Mouse (Mus musculus) stomach, embryonic 16.5 days (tissue): ENCODE measurements around the gene Ptgir. TPM values are rescaled to one million over a fixed set of nuclear protein-coding genes. Genes with fewer than 3 reads are reported as not detected.

ENCODE experiments used
- ATAC-seq: fragments of 200-750 bp; cut with Nextera tagmentation; 2 replicates; pipeline ENCODE4 v1.8.0; 2017; ENCODE audit warnings: moderate number of reproducible peaks, moderate TSS enrichment; ENCODE audit not compliant: insufficient read depth, low FRiP score
- H3K27ac ChIP-seq: fragments of 300-500 bp; sonication (generic); 2 replicates; pipeline ENCODE4 v1.5.1; 2014; ENCODE audit warnings: low read length
- H3K27me3 ChIP-seq: fragments of 300-500 bp; sonication (generic); 2 replicates; pipeline ENCODE4 v1.6.1; 2014; ENCODE audit warnings: low read length, control low read depth, mixed read lengths; ENCODE audit not compliant: control insufficient read depth, insufficient read depth
- H3K36me3 ChIP-seq: fragments of 300-500 bp; sonication (generic); 2 replicates; pipeline ENCODE4 v1.6.1; 2014; ENCODE audit warnings: low read length; ENCODE audit not compliant: control insufficient read depth, insufficient read depth
- H3K4me1 ChIP-seq: fragments of 300-500 bp; sonication (generic); 2 replicates; pipeline ENCODE4 v1.6.1; 2014; ENCODE audit warnings: low read length, control low read depth, mixed read lengths; ENCODE audit not compliant: control insufficient read depth, insufficient read depth
- H3K4me2 ChIP-seq: fragments of 300-500 bp; sonication (generic); 2 replicates; pipeline ENCODE4 v1.6.1; 2014; ENCODE audit warnings: low read depth, low read length, mixed read lengths
- H3K4me3 ChIP-seq: fragments of 300-500 bp; sonication (generic); replicated peaks from 2 replicates; pipeline ENCODE4 v1.5.1; 2014; ENCODE audit warnings: mild to moderate bottlenecking, low read length
- H3K9ac ChIP-seq: fragments of 300-500 bp; sonication (generic); 2 replicates; pipeline ENCODE4 v1.6.1; 2014; ENCODE audit warnings: low read length
- H3K9me3 ChIP-seq: fragments of 300-500 bp; sonication (generic); replicated peaks from 2 replicates; pipeline ENCODE4 v1.6.1; 2016; ENCODE audit warnings: low read length, control low read depth; ENCODE audit not compliant: control insufficient read depth
- WGBS: fragments of 180-500 bp; shearing (Covaris S2); extraction: QIAGEN DNeasy Blood & Tissue Kit; methylation state at CpG from one replicate; pipeline ENCODE4 v1.1.7; 2014; 5-methylcytosine and 5-hydroxymethylcytosine counted together
- polyA plus RNA-seq: library from polyadenylated mRNA; unstranded; fragments of >200 nt; fragmentation: Nextera tagmentation; extraction: Ambion mirVana; gene quantifications from 2 replicates; pipeline ENCODE4 v1.2.1, GENCODE M21; 2015

Ptgir gene
- polyA plus RNA-seq, 1 experiment from 2014 or later, result 3.2 TPM

GRCm38 (mm10) chr7:16940292-16940691 lies 34.0 kb downstream of the Ptgir start:
- H3K27ac ChIP-seq, result peak overlapping the region; percentile 76

DNA sequence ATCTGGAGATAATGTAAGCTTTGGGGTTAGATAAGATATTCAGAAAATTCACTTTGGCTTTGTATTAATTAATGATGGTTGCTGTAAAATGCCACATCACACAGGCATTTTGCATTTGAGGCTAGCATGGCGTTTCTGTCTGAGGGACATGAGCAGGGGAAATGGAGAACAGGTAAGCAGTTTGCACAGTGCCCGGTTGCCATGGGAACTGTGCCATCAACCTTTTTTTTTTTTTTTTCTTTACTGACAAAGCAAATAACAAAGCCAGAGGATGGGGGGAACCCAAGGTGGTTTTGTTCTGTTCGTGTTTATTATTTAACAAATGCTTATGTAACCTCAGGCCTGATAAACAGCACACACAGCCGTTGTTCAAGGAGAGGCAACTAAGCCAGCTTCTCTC lies 36.6 kb downstream of the Ptgir start:
- Histone ChIP-seq H3K9me3 (no peaks in the 10 kb centered on the region), H3K27me3 (peaks cover 25% of the 10 kb centered on the region), H3K9ac (no peak overlapping the region), H3K36me3 (no peaks in the 10 kb centered on the region), H3K4me3 (no peak overlapping the region), H3K4me1 (peaks cover 42% of the 10 kb centered on the region), H3K4me2 (no peak overlapping the region), H3K27ac (no peak overlapping the region; the same call in 1 of the 2 replicates)
- no peak for ATAC-seq
- WGBS, result 46% methylated on average over 4 of the region's 4 CpGs

More at GRCm38 (mm10) chr7:16940292-16940691, 34.0 kb downstream of the Ptgir start:
- WGBS, result 21% methylated on average over 7 of the region's 7 CpGs
- Histone ChIP-seq H3K4me1 (peaks cover 17% of the 10 kb centered on the region), H3K36me3 (no peaks in the 10 kb centered on the region), H3K9ac (no peak overlapping the region), H3K27me3 (peaks cover 6% of the 10 kb centered on the region), H3K4me3 (no peak overlapping the region), H3K4me2 (peak overlapping the region; percentile 0), H3K9me3 (no peaks in the 10 kb centered on the region)
- peak; percentile 27; the same call in 1 of the 2 replicates for ATAC-seq

DNA sequence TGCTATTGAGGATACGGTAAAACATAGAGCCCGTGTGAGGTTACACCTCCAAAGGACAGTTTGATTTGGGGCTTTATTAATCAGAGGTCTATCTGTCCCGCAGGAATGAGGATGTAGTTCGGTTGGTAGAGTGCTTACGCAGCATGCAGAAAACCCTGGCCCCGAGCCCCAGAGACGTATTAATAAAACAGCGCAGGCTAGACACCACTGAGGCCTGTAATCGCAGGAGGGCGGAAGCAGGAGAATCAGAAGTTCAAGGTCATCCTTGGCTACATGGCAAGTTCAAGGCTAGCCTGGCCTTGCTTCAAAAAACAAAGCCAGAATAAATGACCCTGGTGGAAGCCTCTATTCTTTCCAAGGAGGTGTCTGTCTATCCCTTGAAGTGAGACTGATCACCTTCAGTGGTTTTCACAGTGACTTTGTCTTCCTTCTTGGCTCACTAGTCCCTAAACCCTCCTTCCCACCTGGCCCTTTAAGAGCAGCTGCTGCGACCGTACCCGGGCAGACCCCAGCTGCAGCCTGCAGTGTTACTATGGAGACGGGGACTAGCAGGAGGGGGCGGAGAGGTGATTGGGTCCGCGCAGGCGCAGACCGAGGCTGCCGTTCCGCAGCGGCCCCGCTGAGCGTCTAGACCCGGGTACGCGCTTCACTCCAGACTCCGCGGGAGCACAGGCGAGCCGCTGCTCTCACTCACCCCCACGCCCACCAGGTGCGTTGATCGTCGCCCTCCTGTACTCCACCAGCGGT lies 37.9 kb downstream of the Ptgir start, which contains the start of gene Pnmal2:
Gene Pnmal2, plus strand, starts transcription at position 622 of the 747 bp plus-strand sequence.
- Histone ChIP-seq H3K9me3 (no peaks in the 10 kb centered on the region), H3K36me3 (no peaks in the 10 kb centered on the region), H3K4me2 (peak within 1 kb of the TSS; percentile 87), H3K27me3 (peaks cover 27% of the 10 kb centered on the region), H3K9ac (peak within 1 kb of the TSS; percentile 84), H3K27ac (no peak within 1 kb of the TSS), H3K4me1 (peaks cover 48% of the 10 kb centered on the region), H3K4me3 (peak within 1 kb of the TSS; percentile 70)
- WGBS, result 13% methylated on average over 36 of the region's 36 CpGs
- ATAC-seq, result peak; percentile 85

DNA sequence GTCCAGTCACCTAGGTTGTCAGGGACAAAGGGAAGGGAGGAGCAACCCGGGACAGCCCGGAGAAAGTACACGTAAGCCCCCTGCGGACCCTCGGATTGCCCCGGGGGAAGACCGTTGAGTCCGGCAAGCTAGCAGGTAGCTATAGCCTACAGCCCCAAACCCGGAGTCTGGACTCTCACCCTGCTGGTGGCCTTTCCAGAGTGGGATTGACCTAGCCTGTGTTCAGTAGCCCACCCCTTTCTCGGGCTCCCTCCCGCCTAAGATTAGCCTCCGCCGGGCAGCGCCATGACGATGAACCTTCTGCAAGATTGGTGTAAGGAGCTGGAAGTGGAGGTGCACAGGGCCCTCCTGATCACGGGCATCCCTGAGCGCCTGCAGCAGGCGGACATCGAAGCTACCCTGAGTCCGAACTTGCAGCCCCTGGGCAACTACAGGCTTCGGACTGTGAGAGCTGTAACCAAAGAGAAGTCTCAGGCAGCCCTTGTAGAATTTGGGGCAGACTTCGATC lies 38.6 kb downstream of the Ptgir start:
- Histone ChIP-seq H3K4me1 (peaks cover 53% of the 10 kb centered on the region), H3K27ac (no peak overlapping the region)

DNA sequence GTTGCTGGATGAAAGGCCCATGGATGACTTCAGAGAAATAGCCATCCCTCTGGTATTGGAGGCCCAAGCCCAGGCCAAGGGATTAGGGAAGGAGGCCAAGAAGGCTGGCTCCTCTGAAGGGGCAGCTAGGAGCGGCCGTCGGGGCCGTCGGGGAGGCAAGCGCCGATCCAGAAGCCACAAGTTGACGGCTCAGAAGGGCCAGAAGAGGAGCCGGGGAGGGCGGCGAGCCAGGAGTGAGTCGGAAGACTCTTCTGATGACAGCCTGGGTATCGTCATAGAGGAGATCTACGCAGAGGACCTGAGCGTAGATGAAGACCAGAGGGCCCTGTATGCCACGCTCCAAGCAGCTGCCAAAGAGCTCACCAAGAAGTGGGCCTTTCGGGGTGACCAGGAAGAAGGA lies 39.1 kb downstream of the Ptgir start:
- peak overlapping the region; percentile 70 for H3K4me3 ChIP-seq
- peaks cover 53% of the 10 kb centered on the region for H3K4me1 ChIP-seq
- H3K27me3 ChIP-seq, result peaks cover 27% of the 10 kb centered on the region
- peak overlapping the region; percentile 84 for H3K9ac ChIP-seq
- peak overlapping the region; percentile 87 for H3K4me2 ChIP-seq
- no peaks in the 10 kb centered on the region for H3K9me3 ChIP-seq
- 30% methylated on average over 17 of the region's 17 CpGs for WGBS
- no peak overlapping the region for H3K27ac ChIP-seq
- H3K36me3 ChIP-seq, result no peaks in the 10 kb centered on the region
- no peak for ATAC-seq

More for the DNA sequence above, 38.6 kb downstream of the Ptgir start:
- Histone ChIP-seq H3K9me3 (no peaks in the 10 kb centered on the region), H3K4me2 (peak overlapping the region; percentile 87), H3K9ac (peak overlapping the region; percentile 84), H3K27me3 (peaks cover 27% of the 10 kb centered on the region), H3K4me3 (peak overlapping the region; percentile 70), H3K36me3 (no peaks in the 10 kb centered on the region)
- ATAC-seq, result peak; percentile 5; the same call in 1 of the 2 replicates
- 5% methylated on average over 22 of the region's 22 CpGs for WGBS

DNA sequence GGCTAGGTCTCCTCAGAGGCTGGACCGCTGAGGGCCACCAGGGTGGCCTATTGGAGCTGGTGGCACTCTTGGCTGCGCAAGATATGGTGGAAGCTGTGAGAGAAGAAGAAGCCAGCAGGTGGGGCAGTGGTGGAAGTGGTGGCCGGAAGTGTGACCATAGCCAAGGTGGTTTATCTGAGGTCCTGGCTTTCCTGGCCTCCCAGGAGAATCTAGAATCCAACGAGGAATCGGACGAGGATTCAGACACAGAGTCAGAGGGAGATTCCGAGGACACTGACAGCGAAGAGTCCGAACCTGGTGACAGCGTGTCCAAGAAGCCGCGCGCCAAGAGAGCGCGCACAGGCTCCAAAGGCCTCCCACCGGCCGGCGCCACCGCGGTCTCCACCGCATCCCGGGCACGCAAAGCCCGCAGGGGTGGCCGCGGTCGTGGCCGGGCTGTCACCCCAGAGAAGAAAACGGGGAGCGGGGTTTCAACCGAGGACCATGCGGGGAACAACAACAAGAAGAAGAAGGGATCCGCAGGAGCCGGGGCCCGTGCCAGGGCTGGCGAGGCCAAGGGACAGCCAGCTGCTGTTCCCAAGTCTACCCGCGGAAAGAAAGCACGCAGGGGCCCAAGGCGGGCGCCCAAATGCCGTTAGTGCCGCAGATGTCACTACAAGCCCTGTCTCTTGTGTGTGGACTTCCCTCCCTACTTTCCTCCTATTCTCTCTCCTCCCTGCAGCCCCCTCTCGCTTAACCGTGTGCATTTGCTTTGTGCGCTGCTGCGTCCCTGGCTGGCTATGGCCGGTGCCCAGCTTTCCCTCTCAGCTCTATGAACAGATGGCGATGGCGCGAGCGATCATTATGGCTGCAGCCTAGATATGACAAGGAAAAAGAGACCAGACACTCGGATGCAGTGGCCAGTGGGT lies 40.4 kb downstream of the Ptgir start:
- Histone ChIP-seq H3K9ac (peak overlapping the region; percentile 70), H3K27ac (peak overlapping the region; percentile 38), H3K27me3 (peaks cover 27% of the 10 kb centered on the region), H3K4me2 (peak overlapping the region; percentile 87), H3K36me3 (no peaks in the 10 kb centered on the region), H3K4me1 (peaks cover 51% of the 10 kb centered on the region), H3K4me3 (peak overlapping the region; percentile 43), H3K9me3 (no peaks in the 10 kb centered on the region)
- ATAC-seq, result no peak
- WGBS, result 14% methylated on average over 53 of the region's 53 CpGs

DNA sequence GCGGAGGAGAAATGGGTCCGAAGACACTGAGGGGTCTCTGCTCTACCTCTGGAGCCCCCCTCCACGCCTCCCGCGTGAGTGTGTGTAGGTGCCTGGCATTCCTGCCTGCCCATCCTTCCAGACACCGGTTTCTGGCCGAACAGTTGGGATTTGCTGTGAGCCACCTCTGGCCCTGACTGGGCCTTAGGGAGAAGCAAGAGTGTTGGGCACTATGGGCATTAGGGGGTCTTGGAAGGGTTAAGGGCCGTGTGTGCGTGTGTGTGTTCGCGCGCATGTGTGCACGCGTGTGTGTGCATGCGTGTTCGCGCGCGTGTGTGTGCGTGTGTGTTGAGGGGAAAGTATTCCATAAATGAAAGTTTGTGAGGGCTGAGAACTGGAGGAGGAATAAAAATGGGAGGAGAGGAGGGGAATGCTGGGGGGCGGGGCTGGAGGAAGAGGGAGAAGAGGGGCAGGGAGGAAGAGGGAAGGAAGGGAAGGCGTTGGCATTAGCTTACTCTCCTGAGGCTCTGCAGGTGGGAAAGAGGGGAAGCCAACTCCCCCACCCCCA lies 41.1 kb downstream of the Ptgir start:
- Histone ChIP-seq H3K4me2 (peak overlapping the region; percentile 87), H3K9ac (peak overlapping the region; percentile 70), H3K4me1 (peaks cover 51% of the 10 kb centered on the region), H3K4me3 (peak overlapping the region; percentile 43), H3K27me3 (peaks cover 27% of the 10 kb centered on the region), H3K9me3 (no peaks in the 10 kb centered on the region), H3K36me3 (no peaks in the 10 kb centered on the region), H3K27ac (peak overlapping the region; percentile 76)
- WGBS, result 24% methylated on average over 22 of the region's 22 CpGs
- no peak for ATAC-seq

DNA sequence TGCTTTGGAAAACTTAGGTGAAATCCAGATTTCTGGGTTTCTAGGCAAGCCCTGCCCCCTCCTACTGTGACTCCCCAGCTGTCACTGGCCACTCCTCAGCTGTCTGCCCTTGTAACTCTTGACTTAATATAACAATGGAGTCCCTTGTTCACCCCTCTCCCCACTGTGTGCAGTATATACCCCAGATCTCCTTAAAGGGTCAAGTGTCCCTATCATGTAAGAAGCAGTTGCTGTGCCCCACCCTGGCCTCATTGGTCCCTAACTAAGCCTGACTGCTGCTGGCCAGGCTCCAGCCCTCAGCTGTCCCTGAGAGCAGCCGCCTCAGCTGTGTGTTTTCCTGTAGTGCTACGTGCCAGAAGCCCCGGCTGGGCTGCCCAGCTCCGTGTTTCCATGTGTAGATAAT lies 41.7 kb downstream of the Ptgir start:
- Histone ChIP-seq H3K27me3 (peaks cover 27% of the 10 kb centered on the region), H3K27ac (peak overlapping the region; percentile 76), H3K4me3 (no peak overlapping the region; the same call in 1 of the 2 replicates), H3K36me3 (no peaks in the 10 kb centered on the region), H3K4me1 (peaks cover 51% of the 10 kb centered on the region), H3K9ac (peak overlapping the region; percentile 55), H3K9me3 (no peaks in the 10 kb centered on the region), H3K4me2 (peak overlapping the region; percentile 87)
- WGBS, result 6% methylated on average over 4 of the region's 4 CpGs
- peak; percentile 22; the same call in 1 of the 2 replicates for ATAC-seq
